Mouse (Mus musculus): ENCODE data around the gene Uqcrc2. TPM values are rescaled to one million over a fixed set of nuclear protein-coding genes. Genes with fewer than 3 reads are reported as not detected.

Uqcrc2 gene
- total RNA-seq, 1 experiment, result 114 TPM

DNA sequence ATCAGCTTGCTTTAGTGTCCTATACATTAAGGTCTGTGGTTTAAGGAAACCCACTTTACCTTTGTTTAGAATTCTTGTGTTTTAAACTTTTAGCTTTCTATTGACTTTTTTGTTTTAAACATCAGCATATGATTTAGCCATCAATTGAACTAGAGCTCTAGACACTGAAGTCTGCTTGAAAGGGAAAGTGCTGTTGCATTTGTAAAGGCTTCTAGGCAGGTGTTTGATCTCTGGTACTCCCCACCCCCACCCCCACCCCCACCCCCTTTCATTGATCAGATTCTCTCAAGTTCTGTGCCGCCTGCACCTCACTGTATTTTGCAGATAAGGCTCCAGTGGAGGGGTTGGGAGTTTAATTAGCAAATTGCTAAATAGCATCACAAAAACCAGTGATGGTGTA lies 60.7 kb downstream of the Uqcrc2 start:
- peaks cover 10 to 14% of the 10 kb centered on the region in 2 experiments for H3K4me1 ChIP-seq (ENCODE audit: control insufficient read depth in 2 of 2, insufficient read depth in 2 of 2, low read length in 2 of 2, poor library complexity in 1 of 2)
- no peak for TF ChIP-seq ZC3H11A (IDR thresholded peaks at IDR 0.05; ENCODE audit: borderline replicate concordance, low read depth, low read length)
- TF ChIP-seq ZNF384 (IDR thresholded peaks at IDR 0.05; ENCODE audit: low read depth, low read length), result no peak
- TF ChIP-seq MAFK (IDR thresholded peaks at IDR 0.05; ENCODE audit: insufficient read depth, low read depth, low read length), result no peak
- TF ChIP-seq CHD2 (IDR thresholded peaks at IDR 0.05; ENCODE audit: low read depth, low read length), result no peak
- TF ChIP-seq HCFC1 (IDR thresholded peaks at IDR 0.05; ENCODE audit: borderline replicate concordance, insufficient read depth, low read length), result no peak
- DNase-seq (ENCODE audit: low read depth, low spot score), result no peak
- no peaks in the 10 kb centered on the region for H3K9me3 ChIP-seq (ENCODE audit: control insufficient read depth, insufficient read depth, low read depth, low read length)
- no peak overlapping the region for H3K4me3 ChIP-seq (ENCODE audit: insufficient read depth in 1 of 2, low read depth in 1 of 2, low read length in 2 of 2, poor library complexity in 1 of 2, severe bottlenecking in 1 of 2)
- H3K36me3 ChIP-seq (ENCODE audit: control insufficient read depth, insufficient read depth, low read length, poor library complexity, severe bottlenecking), result peaks cover 3% of the 10 kb centered on the region; the same call in 1 of the 2 replicates
- H3K9ac ChIP-seq (ENCODE audit: insufficient read depth, low read depth, low read length, poor library complexity, severe bottlenecking), result no peak overlapping the region
- peak overlapping the region; percentile 7; the same call in 1 of the 2 replicates for H3K27ac ChIP-seq (ENCODE audit: insufficient read depth, low read depth, low read length, poor library complexity, severe bottlenecking)
- in situ Hi-C loops (cut with MboI; ENCODE audit: low sequenced_read_pairs in 2 of 2, unreplicated experiment in 2 of 2), result no loop called here

DNA sequence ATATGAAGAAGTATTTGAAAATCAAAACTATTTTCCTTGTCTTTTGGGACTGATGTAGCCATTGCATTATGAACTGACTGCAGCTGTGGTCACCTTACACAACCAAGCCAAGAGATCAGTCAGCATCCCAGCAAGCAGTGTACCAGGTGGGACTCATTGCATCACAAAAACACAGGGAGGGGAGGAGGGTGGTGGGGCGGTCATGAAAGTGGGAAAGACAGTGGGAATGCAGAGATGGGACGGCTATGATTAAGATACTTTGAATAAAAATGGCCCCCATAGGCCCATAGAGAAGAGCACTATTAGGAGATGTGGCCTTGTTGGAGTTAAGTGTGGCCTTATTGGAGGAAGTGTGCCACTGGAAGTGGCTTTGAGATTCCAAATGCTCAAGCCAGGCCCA lies 61.4 kb downstream of the Uqcrc2 start:
- Histone ChIP-seq H3K4me1 (ENCODE audit: control insufficient read depth in 2 of 2, insufficient read depth in 2 of 2, low read length in 2 of 2, poor library complexity in 1 of 2) (peaks cover 10 to 14% of the 10 kb centered on the region in 2 experiments), H3K36me3 (ENCODE audit: control insufficient read depth, insufficient read depth, low read length, poor library complexity, severe bottlenecking) (peaks cover 3% of the 10 kb centered on the region; the same call in 1 of the 2 replicates), H3K27ac (ENCODE audit: insufficient read depth, low read depth, low read length, poor library complexity, severe bottlenecking) (no peak overlapping the region; the same call in 1 of the 2 replicates), H3K9me3 (ENCODE audit: control insufficient read depth, insufficient read depth, low read depth, low read length) (no peaks in the 10 kb centered on the region), H3K9ac (ENCODE audit: insufficient read depth, low read depth, low read length, poor library complexity, severe bottlenecking) (no peak overlapping the region), H3K4me3 (ENCODE audit: insufficient read depth in 1 of 2, low read depth in 1 of 2, low read length in 2 of 2, poor library complexity in 1 of 2, severe bottlenecking in 1 of 2) (no peak overlapping the region)
- in situ Hi-C loops (cut with MboI; ENCODE audit: low sequenced_read_pairs in 2 of 2, unreplicated experiment in 2 of 2), result no loop called here
- TF ChIP-seq ZC3H11A (IDR thresholded peaks at IDR 0.05; ENCODE audit: borderline replicate concordance, low read depth, low read length) (no peak), ZNF384 (IDR thresholded peaks at IDR 0.05; ENCODE audit: low read depth, low read length) (no peak), HCFC1 (IDR thresholded peaks at IDR 0.05; ENCODE audit: borderline replicate concordance, insufficient read depth, low read length) (no peak), MAFK (IDR thresholded peaks at IDR 0.05; ENCODE audit: insufficient read depth, low read depth, low read length) (no peak), CHD2 (IDR thresholded peaks at IDR 0.05; ENCODE audit: low read depth, low read length) (no peak)
- DNase-seq (ENCODE audit: low read depth, low spot score), result no peak

- TF ChIP-seq HCFC1 (IDR thresholded peaks at IDR 0.05; ENCODE audit: borderline replicate concordance, insufficient read depth, low read length) (no peak), CHD2 (IDR thresholded peaks at IDR 0.05; ENCODE audit: low read depth, low read length) (no peak), ZNF384 (IDR thresholded peaks at IDR 0.05; ENCODE audit: low read depth, low read length) (no peak)
- no peak overlapping the region for H3K4me3 ChIP-seq (ENCODE audit: insufficient read depth in 1 of 2, low read depth in 1 of 2, low read length in 2 of 2, poor library complexity in 1 of 2, severe bottlenecking in 1 of 2)
- in situ Hi-C loops (cut with MboI; ENCODE audit: low sequenced_read_pairs in 2 of 2, unreplicated experiment in 2 of 2), result no loop called here
- DNase-seq (ENCODE audit: low read depth, low spot score), result no peak
- H3K27ac ChIP-seq (ENCODE audit: insufficient read depth, low read depth, low read length, poor library complexity, severe bottlenecking), result no peak overlapping the region
- H3K9ac ChIP-seq (ENCODE audit: insufficient read depth, low read depth, low read length, poor library complexity, severe bottlenecking), result no peak overlapping the region
- H3K36me3 ChIP-seq (ENCODE audit: control insufficient read depth, insufficient read depth, low read length, poor library complexity, severe bottlenecking), result no peaks in the 10 kb centered on the region
- H3K9me3 ChIP-seq (ENCODE audit: control insufficient read depth, insufficient read depth, low read depth, low read length), result no peaks in the 10 kb centered on the region
- H3K4me1 ChIP-seq (ENCODE audit: control insufficient read depth in 2 of 2, insufficient read depth in 2 of 2, low read length in 2 of 2, poor library complexity in 1 of 2), result peaks cover 12 to 14% of the 10 kb centered on the region in 2 experiments
Measured at GRCm38 (mm10) chr7:120699586-120699985, 64.6 kb downstream of the Uqcrc2 start.

DNA sequence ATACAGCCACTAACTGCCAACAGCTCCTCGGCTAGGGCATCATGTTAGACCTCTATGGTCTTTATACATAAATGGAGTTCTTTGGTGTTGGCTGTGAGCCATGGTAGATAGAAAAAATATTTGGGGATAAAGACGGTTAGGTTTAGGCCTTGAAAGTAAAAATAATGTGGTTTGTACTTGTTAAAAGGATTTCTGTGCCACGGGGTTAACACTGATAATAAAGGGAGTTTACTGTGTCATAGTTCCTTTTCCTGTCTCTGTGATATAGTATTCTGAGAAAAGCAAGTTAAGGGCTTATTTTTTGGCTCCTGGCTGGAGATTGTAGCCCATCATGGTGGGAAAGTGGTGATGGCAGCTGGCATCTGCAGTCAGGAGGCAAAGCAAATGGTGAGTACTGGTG lies 68.9 kb downstream of the Uqcrc2 start:
- no peak for DNase-seq (ENCODE audit: low read depth, low spot score)
- in situ Hi-C loops (cut with MboI; ENCODE audit: low sequenced_read_pairs in 2 of 2, unreplicated experiment in 2 of 2), result no loop called here

More for the DNA sequence above, 68.9 kb downstream of the Uqcrc2 start:
- Histone ChIP-seq H3K9me3 (ENCODE audit: control insufficient read depth, insufficient read depth, low read depth, low read length) (no peaks in the 10 kb centered on the region), H3K27ac (ENCODE audit: insufficient read depth, low read depth, low read length, poor library complexity, severe bottlenecking) (no peak overlapping the region), H3K4me3 (ENCODE audit: insufficient read depth in 1 of 2, low read depth in 1 of 2, low read length in 2 of 2, poor library complexity in 1 of 2, severe bottlenecking in 1 of 2) (no peak overlapping the region), H3K4me1 (ENCODE audit: control insufficient read depth in 2 of 2, insufficient read depth in 2 of 2, low read length in 2 of 2, poor library complexity in 1 of 2) (peaks cover 0 to 7% of the 10 kb centered on the region in 2 experiments; a peak in 1 of 4 replicates), H3K36me3 (ENCODE audit: control insufficient read depth, insufficient read depth, low read length, poor library complexity, severe bottlenecking) (no peaks in the 10 kb centered on the region), H3K9ac (ENCODE audit: insufficient read depth, low read depth, low read length, poor library complexity, severe bottlenecking) (no peak overlapping the region)
- TF ChIP-seq CHD2 (IDR thresholded peaks at IDR 0.05; ENCODE audit: low read depth, low read length) (no peak), ZNF384 (IDR thresholded peaks at IDR 0.05; ENCODE audit: low read depth, low read length) (no peak), ZC3H11A (IDR thresholded peaks at IDR 0.05; ENCODE audit: borderline replicate concordance, low read depth, low read length) (no peak), HCFC1 (IDR thresholded peaks at IDR 0.05; ENCODE audit: borderline replicate concordance, insufficient read depth, low read length) (no peak), MAFK (IDR thresholded peaks at IDR 0.05; ENCODE audit: insufficient read depth, low read depth, low read length) (no peak)

Other genes with a start within 250 kb of the Uqcrc2 start
- gene Abca16, start 225.5 kb upstream of the Uqcrc2 start, total RNA-seq (2012; rRNA removed), result 0.54 and 0.74 TPM in 2 replicates
- 0.26 and 0.58 TPM in 2 replicates for gene Pdzd9, start 35.2 kb downstream of the Uqcrc2 start, total RNA-seq (2012; rRNA removed)
- gene Mosmo, start 42.4 kb downstream of the Uqcrc2 start, total RNA-seq (2012; rRNA removed), result 21.6 and 22.1 TPM in 2 replicates
- gene Vwa3a, start 104.1 kb downstream of the Uqcrc2 start, total RNA-seq (2012; rRNA removed), result 0.16 and 0.18 TPM in 2 replicates
- gene Gm5737, start 177.2 kb downstream of the Uqcrc2 start, total RNA-seq (2012; rRNA removed), result not detected in 2 replicates
- 13.6 and 32.9 TPM in 2 replicates for gene Eef2k, start 207.7 kb downstream of the Uqcrc2 start, total RNA-seq (2012; rRNA removed)